23 mouse cellular contexts compared by ENCODE assay signal in the genomic region with DNA sequence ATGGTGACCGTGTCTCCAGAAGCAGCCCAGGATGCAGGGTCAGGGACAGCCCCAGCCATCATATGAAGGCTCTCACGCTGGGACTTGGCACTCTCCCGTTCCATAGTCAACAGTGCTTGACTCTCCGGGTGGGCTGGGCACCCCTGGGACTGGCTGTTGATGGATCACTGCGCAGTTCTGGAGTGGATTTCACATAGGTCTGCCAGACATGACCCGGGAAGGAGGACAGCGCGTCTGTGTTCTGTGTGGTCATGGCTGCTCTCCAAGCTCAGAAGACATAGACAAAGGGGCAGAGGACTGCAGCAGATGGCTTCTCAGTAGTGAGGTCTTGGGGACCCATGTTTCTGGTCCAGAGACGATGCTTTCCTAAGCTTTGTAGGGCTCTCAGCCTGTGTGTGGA.
DNase-seq lines count a peak whose midpoint lies in the region; ATAC-seq lines count a peak whose summit lies in the region.
"Had no signal": no experiment of that assay in that cellular context is flagged by ENCODE, and none has a peak within 500 bp of the region (broad histone marks: within the 10 kb centered on the region; RNA-seq: fewer than 3 reads in every experiment).

No protein-coding gene starts in this region.

- no peak overlapping the region for H3K4me3 ChIP-seq in heart, embryonic 11.5 days (ENCODE audit: low read depth, low read length)
- H3K4me3 ChIP-seq: embryonic facial prominence, embryonic 10.5 days; forebrain, embryonic 15.5 days; hindbrain, embryonic 12.5 days; limb, embryonic 15.5 days; lung, embryonic 15.5 days; megakaryocyte, embryonic 14.5 days; midbrain, embryonic 13.5 days had no signal

- WGBS in heart, embryonic 11.5 days (ENCODE audit: insufficient replicate concordance): 85% methylated on average over 9 of the region's 9 CpGs

- H3K27ac ChIP-seq in heart, embryonic 11.5 days (ENCODE audit: low read depth, low read length): no peak overlapping the region
- H3K27ac ChIP-seq: embryonic facial prominence, embryonic 10.5 days; forebrain, embryonic 15.5 days; hindbrain, embryonic 12.5 days; limb, embryonic 15.5 days; liver, embryonic 14.5 days; lung, embryonic 15.5 days; midbrain, embryonic 13.5 days had no signal

- no peak overlapping the region for H3K4me2 ChIP-seq in heart, embryonic 11.5 days
- H3K4me2 ChIP-seq: forebrain, embryonic 15.5 days; hindbrain, embryonic 12.5 days; limb, embryonic 15.5 days; lung, embryonic 15.5 days; midbrain, embryonic 13.5 days had no signal

- H3K27me3 ChIP-seq in heart, embryonic 11.5 days (ENCODE audit: control insufficient read depth, insufficient read depth, low read length): no peaks in the 10 kb centered on the region
- H3K27me3 ChIP-seq: forebrain, embryonic 15.5 days; hindbrain, embryonic 12.5 days; limb, embryonic 15.5 days; lung, embryonic 15.5 days; midbrain, embryonic 13.5 days; Patski had no signal

- intact Hi-C loops in heart, postnatal 10 days (cut with DNase I): no loop called here

- H3K4me1 ChIP-seq in heart, embryonic 11.5 days (ENCODE audit: control insufficient read depth, insufficient read depth, low read length): peaks cover 4% of the 10 kb centered on the region; the same call in 1 of the 2 replicates
- H3K4me1 ChIP-seq: forebrain, embryonic 15.5 days; lung, embryonic 15.5 days had no signal

- H3K9me3 ChIP-seq in heart, embryonic 11.5 days (replicated peaks; ENCODE audit: control insufficient read depth, low read length): no peaks in the 10 kb centered on the region
- H3K9me3 ChIP-seq: embryonic facial prominence, embryonic 10.5 days; forebrain, embryonic 15.5 days; G1E; hindbrain, embryonic 12.5 days; limb, embryonic 15.5 days; lung, embryonic 15.5 days; megakaryocyte, embryonic 14.5 days; midbrain, embryonic 13.5 days had no signal

- H3K36me3 ChIP-seq in heart, embryonic 11.5 days (ENCODE audit: control insufficient read depth, insufficient read depth, low read length): no peaks in the 10 kb centered on the region
- H3K36me3 ChIP-seq: embryonic facial prominence, embryonic 10.5 days; forebrain, embryonic 15.5 days; hindbrain, embryonic 12.5 days; limb, embryonic 15.5 days; lung, embryonic 15.5 days; midbrain, embryonic 13.5 days had no signal

- ATAC-seq in heart, embryonic 11.5 days (replicated peaks; ENCODE audit: insufficient number of reproducible peaks, low FRiP score, low TSS enrichment): no peak
- ATAC-seq: forebrain, embryonic 15.5 days; Patski had no signal

- DNase-seq in heart, postnatal 10 days: peak; percentile 45 to 62
- peak; percentile 62 for DNase-seq in brain, adult 2 months (ENCODE audit: low read depth, low spot score)
- DNase-seq in cerebellum, adult 18-20 months: peak; percentile 35 to 44
- peak; percentile 68 to 77 for DNase-seq in cerebellum, postnatal 14 days
- DNase-seq in urinary bladder, postnatal 10 days (ENCODE audit: low spot score): no peak
- DNase-seq in thymus, postnatal 4 days: no peak
- DNase-seq: adrenal gland, postnatal 36 days; B cell, adult 2 months; kidney, adult 18-20 months; kidney, postnatal 4 days; thymus, adult 18-20 months; thymus, postnatal 36 days had no signal

- H3K9ac ChIP-seq in heart, embryonic 11.5 days (ENCODE audit: low read depth, low read length): no peak overlapping the region
- H3K9ac ChIP-seq: forebrain, embryonic 15.5 days; hindbrain, embryonic 12.5 days; limb, embryonic 15.5 days; liver, embryonic 14.5 days; lung, embryonic 15.5 days; midbrain, embryonic 13.5 days had no signal

Comparison
In these comparisons a context has a peak if more than half of its experiments do, and no peak if none do; other contexts are left out.
1. DNase-seq: peak in heart, postnatal 10 days (2 of 2), brain, adult 2 months (single experiment), cerebellum, adult 18-20 months (2 of 2) and cerebellum, postnatal 14 days (2 of 2); none in urinary bladder, postnatal 10 days (single experiment) and thymus, postnatal 4 days (single experiment).